Mouse (Mus musculus): ENCODE measurements around the gene Mrps18a. TPM values are rescaled to one million over a fixed set of nuclear protein-coding genes. Genes with fewer than 3 reads are reported as not detected.

The Mrps18a gene
- polyA plus RNA-seq, 1 experiment from 2014 or later: 112 TPM

DNA sequence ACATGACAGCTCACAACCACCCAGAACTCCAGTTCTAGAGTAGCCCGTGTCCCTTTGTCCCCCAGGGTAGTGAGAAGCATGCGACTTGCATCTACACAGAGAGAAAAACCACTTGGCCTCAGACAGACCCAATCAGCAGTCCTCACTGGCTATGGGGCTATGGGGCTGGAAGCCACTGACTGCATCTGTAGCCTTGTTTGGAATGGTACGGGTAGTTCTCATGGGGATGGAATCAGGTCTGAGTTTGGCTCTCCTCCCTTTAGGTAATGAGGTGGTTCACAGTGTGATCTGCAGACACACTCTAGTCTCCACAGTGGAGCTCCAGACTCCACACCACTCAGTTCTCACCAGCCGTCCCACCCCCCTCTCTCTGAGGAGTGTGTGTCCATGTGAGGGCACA, 12.5 kb downstream of the Mrps18a start:
- H3K4me2 ChIP-seq (ENCODE audit: low read depth, low read length): no peak overlapping the region
- 92% methylated on average over 4 of the region's 4 CpGs for WGBS
- H3K4me1 ChIP-seq (ENCODE audit: control insufficient read depth, insufficient read depth, low read length): 0 out of 2 replicates have a peak, but pooled peaks cover 2% of the 10 kb centered on the region
- ATAC-seq (ENCODE audit: low read depth): no peak
- H3K4me3 ChIP-seq (ENCODE audit: low read depth, low read length): no peak overlapping the region
- H3K27ac ChIP-seq (replicated peaks; ENCODE audit: low read depth, low read length): no peak overlapping the region
- H3K9me3 ChIP-seq (ENCODE audit: control insufficient read depth, low read length): no peaks in the 10 kb centered on the region
- no peak for DNase-seq (ENCODE audit: low spot score)
- H3K9ac ChIP-seq (ENCODE audit: low read depth, low read length): no peak overlapping the region
- H3K36me3 ChIP-seq (ENCODE audit: control insufficient read depth, insufficient read depth, low read length): peaks cover 79% of the 10 kb centered on the region
- H3K27me3 ChIP-seq (replicated peaks; ENCODE audit: control insufficient read depth, insufficient read depth, low read length): no peaks in the 10 kb centered on the region

DNA sequence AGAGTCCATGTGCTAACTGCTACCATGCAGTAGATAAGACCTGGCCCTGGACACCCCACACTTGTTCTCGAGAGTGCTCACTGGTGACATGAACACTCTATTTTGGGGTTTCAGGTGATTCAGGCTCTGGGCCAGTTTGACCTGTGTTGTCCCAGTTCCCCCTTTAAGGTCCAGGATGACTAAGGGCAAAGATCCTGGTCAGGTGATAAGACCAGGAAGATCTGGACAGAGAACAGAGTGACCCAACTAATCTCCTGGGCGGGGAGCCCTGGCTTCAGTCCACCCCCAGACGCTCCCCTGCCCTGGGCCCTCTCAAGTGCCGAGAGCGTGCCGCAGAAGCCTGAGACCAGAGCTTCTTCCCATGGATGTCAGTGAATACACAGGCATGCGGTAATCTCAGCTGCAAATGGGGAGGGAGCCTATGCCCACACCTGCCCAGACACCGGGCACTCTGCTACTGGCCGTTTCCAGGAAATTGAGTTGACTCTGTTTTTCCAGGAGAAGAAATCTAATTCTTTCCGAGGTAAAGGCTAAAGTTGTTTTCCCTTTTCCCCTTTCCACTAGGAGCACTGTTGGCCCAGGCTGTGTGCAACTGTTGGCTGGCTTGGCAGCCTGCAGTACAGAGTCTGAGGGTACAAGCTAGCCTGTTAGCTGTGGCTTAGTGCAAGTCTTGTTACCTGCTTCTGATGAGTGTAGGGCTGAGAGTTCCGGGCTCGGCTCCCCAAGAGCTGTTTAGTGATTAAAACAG, 13.3 kb downstream of the Mrps18a start:
- no peak overlapping the region for H3K4me3 ChIP-seq (ENCODE audit: low read depth, low read length)
- H3K4me1 ChIP-seq (ENCODE audit: control insufficient read depth, insufficient read depth, low read length): no peaks in the 10 kb centered on the region
- ATAC-seq (ENCODE audit: low read depth) (no peak), DNase-seq (ENCODE audit: low spot score) (no peak)
- H3K9me3 ChIP-seq (ENCODE audit: control insufficient read depth, low read length): no peaks in the 10 kb centered on the region
- peaks cover 79% of the 10 kb centered on the region for H3K36me3 ChIP-seq (ENCODE audit: control insufficient read depth, insufficient read depth, low read length)
- 87% methylated on average over 12 of the region's 12 CpGs for whole genome bisulfite sequencing
- H3K27ac ChIP-seq (replicated peaks; ENCODE audit: low read depth, low read length): no peak overlapping the region
- H3K27me3 ChIP-seq (replicated peaks; ENCODE audit: control insufficient read depth, insufficient read depth, low read length): no peaks in the 10 kb centered on the region
- H3K4me2 ChIP-seq (ENCODE audit: low read depth, low read length): no peak overlapping the region
- H3K9ac ChIP-seq (ENCODE audit: low read depth, low read length): no peak overlapping the region

DNA sequence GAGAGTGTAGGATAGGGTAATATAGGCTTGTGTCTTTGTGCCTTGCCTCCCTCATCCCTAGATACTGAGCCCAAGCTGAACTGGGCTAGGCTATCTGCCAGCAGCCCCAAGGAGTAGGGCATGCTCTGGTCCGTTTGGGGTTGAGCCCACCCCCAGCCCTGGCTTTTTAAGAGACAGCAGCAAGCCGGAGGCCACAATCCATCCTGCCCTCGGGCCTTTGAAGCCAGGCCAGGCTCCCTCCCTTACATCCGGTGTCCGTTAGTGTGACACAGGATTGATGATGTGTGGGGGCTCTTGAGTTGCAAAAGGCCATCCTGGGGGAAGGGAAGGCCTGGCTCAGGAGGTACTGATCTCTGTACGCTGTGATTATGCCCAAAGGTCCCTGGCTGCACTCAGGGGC, 15.8 kb downstream of the Mrps18a start:
- no peak for ATAC-seq (ENCODE audit: low read depth)
- DNase-seq (ENCODE audit: low spot score): no peak
- H3K9ac ChIP-seq (ENCODE audit: low read depth, low read length): no peak overlapping the region; the same call in 1 of the 2 replicates
- H3K4me2 ChIP-seq (ENCODE audit: low read depth, low read length): no peak overlapping the region
- H3K4me1 ChIP-seq (ENCODE audit: control insufficient read depth, insufficient read depth, low read length): no peaks in the 10 kb centered on the region
- H3K4me3 ChIP-seq (ENCODE audit: low read depth, low read length): no peak overlapping the region
- H3K36me3 ChIP-seq (ENCODE audit: control insufficient read depth, insufficient read depth, low read length): peaks cover 75% of the 10 kb centered on the region
- no peak overlapping the region for H3K27ac ChIP-seq (replicated peaks; ENCODE audit: low read depth, low read length)
- no peaks in the 10 kb centered on the region for H3K9me3 ChIP-seq (ENCODE audit: control insufficient read depth, low read length)
- 80% methylated on average over 6 of the region's 6 CpGs for WGBS
- H3K27me3 ChIP-seq (replicated peaks; ENCODE audit: control insufficient read depth, insufficient read depth, low read length): no peaks in the 10 kb centered on the region

DNA sequence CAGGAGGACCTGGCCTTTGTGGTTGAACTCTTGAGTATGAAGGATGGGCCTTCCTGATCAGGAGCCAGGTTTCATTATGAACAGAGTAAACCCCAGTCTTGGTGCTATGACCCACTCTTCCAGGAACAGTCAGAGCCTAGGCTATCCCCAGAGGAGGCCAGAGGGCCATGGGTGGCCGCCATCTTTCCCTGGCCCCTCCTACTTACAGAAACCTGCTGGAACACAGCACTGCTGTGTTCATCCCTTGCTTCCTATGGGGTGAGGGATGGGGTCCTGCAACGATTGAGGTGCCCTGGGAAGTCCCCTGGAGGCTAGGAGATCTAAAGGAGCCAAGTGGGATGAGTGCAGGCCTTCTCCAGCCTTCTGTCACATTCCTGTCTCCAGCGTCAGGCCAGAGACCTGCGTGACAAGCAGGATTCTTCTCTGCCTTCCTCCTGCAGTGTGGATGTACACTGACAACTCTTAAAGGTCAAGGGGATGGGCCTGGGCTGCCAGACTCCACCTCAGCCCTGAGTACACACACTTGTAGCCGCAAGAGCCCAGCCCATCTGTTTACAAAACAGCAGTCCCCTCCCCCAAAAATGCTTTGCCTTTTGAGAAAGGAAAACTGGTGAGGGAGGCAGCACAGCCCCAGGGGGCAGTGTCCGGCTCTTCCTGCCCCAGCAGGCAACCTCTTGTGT, 17.2 kb downstream of the Mrps18a start:
- H3K4me1 ChIP-seq (ENCODE audit: control insufficient read depth, insufficient read depth, low read length): no peaks in the 10 kb centered on the region
- no peak overlapping the region for H3K4me2 ChIP-seq (ENCODE audit: low read depth, low read length)
- H3K9me3 ChIP-seq (ENCODE audit: control insufficient read depth, low read length): no peaks in the 10 kb centered on the region
- ATAC-seq (ENCODE audit: low read depth) (no peak), DNase-seq (ENCODE audit: low spot score) (no peak)
- peaks cover 64% of the 10 kb centered on the region for H3K36me3 ChIP-seq (ENCODE audit: control insufficient read depth, insufficient read depth, low read length)
- no peak overlapping the region for H3K4me3 ChIP-seq (ENCODE audit: low read depth, low read length)
- no peaks in the 10 kb centered on the region for H3K27me3 ChIP-seq (replicated peaks; ENCODE audit: control insufficient read depth, insufficient read depth, low read length)
- 68% methylated on average over 6 of the region's 6 CpGs for WGBS
- no peak overlapping the region for H3K9ac ChIP-seq (ENCODE audit: low read depth, low read length)
- H3K27ac ChIP-seq (replicated peaks; ENCODE audit: low read depth, low read length): no peak overlapping the region

DNA sequence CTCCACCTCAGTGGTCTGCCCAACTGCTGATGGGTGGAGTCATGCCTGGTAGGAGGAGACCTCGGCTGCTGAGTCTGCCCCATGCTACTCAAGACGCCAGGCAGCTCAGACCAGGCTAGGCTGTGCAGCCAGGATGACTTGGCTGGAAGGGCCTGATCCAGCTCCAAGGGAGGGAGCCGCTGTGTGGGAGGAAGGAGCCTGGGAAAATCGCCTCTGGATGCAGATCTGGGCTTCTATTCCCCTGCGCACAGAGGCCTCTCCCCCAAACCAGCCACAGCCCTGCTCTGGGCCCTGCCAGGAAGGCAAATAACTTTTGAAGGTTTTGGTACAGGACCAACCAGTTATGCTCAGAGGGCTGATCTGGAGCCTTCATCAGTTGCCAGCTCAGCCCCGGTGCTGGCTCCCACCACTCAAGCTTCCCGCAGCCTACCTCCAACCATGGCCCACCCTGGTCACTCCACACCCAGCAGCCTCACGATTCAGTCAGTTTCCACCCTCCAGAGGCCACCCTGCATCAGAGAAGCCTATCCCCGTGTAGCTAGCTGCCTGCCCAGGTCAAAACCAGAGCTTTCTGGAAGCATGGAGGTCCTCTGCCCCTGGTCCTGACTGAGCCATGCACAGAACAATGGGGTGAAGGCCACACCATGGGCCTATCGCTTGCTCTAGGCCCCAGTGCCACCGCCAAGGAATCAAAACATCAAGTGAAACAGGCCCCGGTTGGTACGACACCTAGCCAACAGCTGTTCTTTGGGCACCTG, 19.1 kb downstream of the Mrps18a start:
- Histone ChIP-seq H3K36me3 (ENCODE audit: control insufficient read depth, insufficient read depth, low read length) (peaks cover 44% of the 10 kb centered on the region), H3K9me3 (ENCODE audit: control insufficient read depth, low read length) (no peaks in the 10 kb centered on the region), H3K9ac (ENCODE audit: low read depth, low read length) (no peak overlapping the region), H3K4me2 (ENCODE audit: low read depth, low read length) (no peak overlapping the region), H3K27me3 (replicated peaks; ENCODE audit: control insufficient read depth, insufficient read depth, low read length) (no peaks in the 10 kb centered on the region), H3K4me1 (ENCODE audit: control insufficient read depth, insufficient read depth, low read length) (no peaks in the 10 kb centered on the region), H3K27ac (replicated peaks; ENCODE audit: low read depth, low read length) (no peak overlapping the region), H3K4me3 (ENCODE audit: low read depth, low read length) (no peak overlapping the region)
- 79% methylated on average over 13 of the region's 13 CpGs for WGBS
- ATAC-seq (ENCODE audit: low read depth): peak; percentile 67
- DNase-seq (ENCODE audit: low spot score): peak; percentile 50

DNA sequence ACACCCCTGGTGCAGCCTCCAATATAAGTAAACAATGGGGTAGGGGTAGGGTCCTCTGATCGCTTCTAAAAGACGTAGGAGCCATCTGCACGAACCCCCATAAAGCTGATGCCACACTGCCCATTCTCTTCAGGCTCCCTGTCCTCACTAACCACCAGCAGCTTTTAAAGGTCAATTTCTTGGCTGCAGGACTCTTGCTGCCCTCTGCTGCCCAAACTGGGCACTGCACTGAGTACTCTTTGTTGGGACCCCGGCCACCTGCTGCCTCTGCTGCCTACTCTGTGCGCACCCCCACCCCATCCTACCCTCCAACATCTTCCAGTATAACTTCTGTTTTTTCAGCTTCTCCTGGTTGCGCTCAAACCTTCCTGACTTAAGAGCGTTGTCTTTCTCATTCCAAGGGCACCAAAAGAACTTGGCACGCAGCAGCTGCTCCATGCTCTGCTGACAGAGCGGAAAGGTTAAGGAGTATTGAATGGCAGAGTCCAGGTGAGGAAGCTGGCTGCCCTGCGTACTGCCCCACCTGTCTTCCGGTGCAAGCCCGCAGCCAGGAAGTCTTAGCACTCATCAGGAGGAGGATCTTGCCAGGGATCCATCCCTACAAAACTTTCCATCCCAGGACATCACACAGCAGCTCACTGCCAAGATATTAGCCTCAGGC, 21.4 kb downstream of the Mrps18a start:
- H3K4me2 ChIP-seq (ENCODE audit: low read depth, low read length): no peak overlapping the region
- peaks cover 21% of the 10 kb centered on the region for H3K36me3 ChIP-seq (ENCODE audit: control insufficient read depth, insufficient read depth, low read length)
- no peaks in the 10 kb centered on the region for H3K27me3 ChIP-seq (replicated peaks; ENCODE audit: control insufficient read depth, insufficient read depth, low read length)
- H3K9me3 ChIP-seq (ENCODE audit: control insufficient read depth, low read length): no peaks in the 10 kb centered on the region
- DNase-seq (ENCODE audit: low spot score) (peak; percentile 73), ATAC-seq (ENCODE audit: low read depth) (peak; percentile 31)
- no peak overlapping the region for H3K4me3 ChIP-seq (ENCODE audit: low read depth, low read length)
- no peaks in the 10 kb centered on the region for H3K4me1 ChIP-seq (ENCODE audit: control insufficient read depth, insufficient read depth, low read length)
- no peak overlapping the region for H3K27ac ChIP-seq (replicated peaks; ENCODE audit: low read depth, low read length)
- no peak overlapping the region for H3K9ac ChIP-seq (ENCODE audit: low read depth, low read length)
- 18% methylated on average over 12 of the region's 12 CpGs for WGBS

DNA sequence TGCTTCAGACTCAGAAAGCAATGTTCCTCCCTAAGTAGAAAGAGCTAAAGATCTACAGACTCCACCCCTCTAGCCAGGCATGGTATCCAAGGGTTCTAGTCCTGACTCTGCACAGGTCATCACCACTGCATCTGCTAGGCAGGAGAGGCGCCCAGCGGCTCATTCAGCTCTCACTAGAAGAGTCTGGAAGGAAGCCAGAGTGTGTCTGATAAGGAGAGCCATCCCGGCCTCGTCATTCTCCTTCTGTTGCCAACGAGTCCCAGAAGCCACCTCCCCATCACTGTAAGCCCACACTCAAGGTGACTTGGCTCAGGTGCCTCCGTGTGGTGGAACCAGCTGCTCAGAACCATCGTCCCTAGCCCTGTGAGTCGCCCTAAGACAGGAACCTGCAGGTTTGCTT, 22.1 kb downstream of the Mrps18a start:
- 80% methylated on average over 8 of the region's 8 CpGs for WGBS
- Histone ChIP-seq H3K4me2 (ENCODE audit: low read depth, low read length) (no peak overlapping the region), H3K4me1 (ENCODE audit: control insufficient read depth, insufficient read depth, low read length) (no peaks in the 10 kb centered on the region), H3K27me3 (replicated peaks; ENCODE audit: control insufficient read depth, insufficient read depth, low read length) (no peaks in the 10 kb centered on the region), H3K9ac (ENCODE audit: low read depth, low read length) (no peak overlapping the region), H3K36me3 (ENCODE audit: control insufficient read depth, insufficient read depth, low read length) (peaks cover 15% of the 10 kb centered on the region), H3K9me3 (ENCODE audit: control insufficient read depth, low read length) (no peaks in the 10 kb centered on the region), H3K27ac (replicated peaks; ENCODE audit: low read depth, low read length) (no peak overlapping the region), H3K4me3 (ENCODE audit: low read depth, low read length) (no peak overlapping the region)
- no peak for DNase-seq (ENCODE audit: low spot score)
- ATAC-seq (ENCODE audit: low read depth): no peak

DNA sequence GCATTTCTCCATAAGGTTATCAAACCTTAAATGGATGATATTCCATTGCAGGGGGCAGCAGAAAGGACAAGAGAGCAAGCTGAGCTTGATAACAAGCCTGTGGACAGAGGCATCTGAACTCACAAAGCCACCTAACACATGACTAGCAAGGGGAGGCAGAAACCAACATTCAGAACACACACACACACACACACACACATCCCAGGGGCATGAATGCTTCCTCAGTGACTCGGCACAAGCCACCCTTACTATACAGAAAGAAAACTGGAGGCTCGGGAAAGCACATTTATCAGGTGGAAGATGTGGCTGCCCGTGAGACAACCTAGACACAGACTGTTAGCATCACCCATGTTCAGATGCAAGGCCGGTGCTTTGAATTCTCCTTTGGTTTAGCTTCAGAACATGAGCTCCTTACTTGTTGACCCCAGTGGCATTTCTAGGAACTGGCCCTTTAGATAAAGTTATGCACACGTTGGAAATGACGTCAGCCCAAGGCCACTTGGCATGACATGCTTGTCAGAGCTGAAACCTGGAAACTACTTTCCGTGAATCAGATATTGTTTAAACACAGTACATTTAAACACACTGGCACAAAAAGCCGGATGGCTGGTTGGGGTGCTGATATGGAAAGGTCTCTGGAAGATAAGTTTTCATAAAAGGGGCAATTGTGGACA, 27.9 kb downstream of the Mrps18a start:
- Histone ChIP-seq H3K4me2 (ENCODE audit: low read depth, low read length) (no peak overlapping the region), H3K36me3 (ENCODE audit: control insufficient read depth, insufficient read depth, low read length) (no peaks in the 10 kb centered on the region), H3K9me3 (ENCODE audit: control insufficient read depth, low read length) (no peaks in the 10 kb centered on the region), H3K27ac (replicated peaks; ENCODE audit: low read depth, low read length) (no peak overlapping the region), H3K27me3 (replicated peaks; ENCODE audit: control insufficient read depth, insufficient read depth, low read length) (no peaks in the 10 kb centered on the region), H3K4me3 (ENCODE audit: low read depth, low read length) (no peak overlapping the region), H3K4me1 (ENCODE audit: control insufficient read depth, insufficient read depth, low read length) (peaks cover 7% of the 10 kb centered on the region; the same call in 1 of the 2 replicates), H3K9ac (ENCODE audit: low read depth, low read length) (no peak overlapping the region)
- DNase-seq (ENCODE audit: low spot score) (no peak), ATAC-seq (ENCODE audit: low read depth) (no peak)
- 69% methylated on average over 8 of the region's 8 CpGs for WGBS

Data from embryonic facial prominence, embryonic 14.5 days (tissue).